Mouse (Mus musculus) right cerebral cortex, postnatal 36 days (tissue): ENCODE results near the gene Plekho1.
A peak's percentile ranks its signal among the peaks of the same experiment; 100 is the strongest.
"Not testable (repeated sequence)": the region's sequence is repeated elsewhere in the genome, so short reads cannot be mapped to it uniquely, and the experiment has no call there.

Experiments
- DNase-seq, 2 experiments: peaks; one replicate each; pipeline ENCODE4 v3.0.0; 2022; ENCODE audit warnings: low spot score in 2 of 2, mixed read lengths in 1 of 2

Plekho1 gene

DNA sequence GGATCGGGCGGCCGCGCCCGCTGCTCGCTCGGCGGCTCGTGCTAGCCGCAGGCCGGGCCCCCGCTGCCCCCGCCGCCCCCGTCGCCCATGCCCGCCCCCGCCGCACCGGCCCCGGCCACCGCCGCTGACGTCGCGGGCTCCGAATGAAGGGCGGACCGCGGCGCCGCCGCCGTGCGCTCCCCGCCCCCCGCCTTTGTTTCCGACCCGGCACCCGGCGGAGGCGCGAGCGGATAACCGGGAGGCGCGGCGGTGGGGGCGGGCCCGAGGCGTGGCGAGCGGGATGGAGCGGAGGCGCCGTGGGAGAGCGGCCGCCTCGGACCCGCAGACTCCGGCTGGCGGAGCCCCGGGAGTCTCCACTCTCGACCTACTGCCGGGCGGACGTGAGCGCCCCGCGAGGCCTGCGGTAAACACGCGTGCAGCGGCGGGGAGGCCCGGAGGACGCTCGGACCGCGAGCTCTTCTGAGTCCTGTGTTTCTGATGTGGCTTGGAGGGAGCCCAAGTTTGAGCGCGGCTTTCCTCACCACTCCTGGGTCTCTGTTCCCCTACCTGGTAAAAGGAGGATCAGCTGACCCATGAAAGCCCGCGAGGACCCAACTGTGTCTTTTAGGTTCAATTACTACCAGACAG is at the start of gene Plekho1:
Plekho1 (minus strand) TSS at position 200 of the 627 bp plus-strand sequence.
- peak in 1 of 2 experiments; percentile 58 for DNase-seq

DNA sequence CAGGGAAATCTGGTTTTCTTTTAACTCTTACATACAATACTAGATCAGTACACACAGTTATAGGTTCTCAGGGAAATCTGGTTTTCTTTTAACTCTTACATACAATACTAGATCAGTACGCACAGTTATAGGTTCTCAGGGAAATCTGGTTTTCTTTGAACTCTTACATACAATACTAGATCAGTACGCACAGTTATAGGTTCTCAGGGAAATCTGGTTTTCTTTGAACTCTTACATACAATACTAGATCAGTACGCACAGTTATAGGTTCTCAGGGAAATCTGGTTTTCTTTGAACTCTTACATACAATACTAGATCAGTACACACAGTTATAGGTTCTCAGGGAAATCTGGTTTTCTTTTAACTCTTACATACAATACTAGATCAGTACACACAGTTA is 48.8 kb upstream of the Plekho1 start:
- DNase-seq, result not testable (repeated sequence)

DNA sequence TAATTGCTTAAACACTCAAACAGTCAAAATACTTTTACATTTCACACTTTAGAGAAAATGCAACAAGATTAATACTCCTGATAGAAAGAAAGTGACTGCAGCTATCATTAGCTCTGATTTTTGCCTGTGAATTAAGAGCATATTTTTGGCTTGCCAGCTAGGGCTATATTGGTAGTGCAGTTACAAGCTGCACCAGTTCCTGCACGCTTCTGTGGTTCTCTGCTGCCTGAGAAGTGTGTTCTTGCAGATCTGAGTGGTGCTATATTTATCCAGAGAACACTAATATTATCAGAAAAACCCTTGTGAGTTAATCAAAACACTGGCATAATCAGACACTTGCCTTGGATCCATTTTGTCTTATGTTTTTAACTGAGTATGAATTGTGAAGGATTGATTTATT is 47.3 kb upstream of the Plekho1 start:
- DNase-seq, result no peak

DNA sequence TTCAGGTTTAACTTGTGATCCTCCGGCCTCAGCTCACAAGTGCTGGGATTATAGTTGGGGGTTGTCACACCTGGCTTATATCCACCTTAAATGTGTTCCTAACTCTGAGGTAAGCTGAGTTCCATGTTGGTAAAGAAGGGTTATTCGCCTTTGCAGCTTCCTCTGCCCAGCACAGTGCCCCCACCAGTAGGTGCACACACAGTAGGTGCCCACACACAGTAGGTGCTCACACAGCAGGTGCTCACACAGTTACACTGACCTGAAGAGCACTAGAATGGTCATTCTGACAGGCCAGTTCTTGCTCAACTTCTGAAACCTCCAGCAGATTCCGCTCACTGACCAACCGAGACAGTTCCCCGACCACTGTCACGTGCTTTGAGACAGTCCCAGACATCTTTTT is 45.3 kb upstream of the Plekho1 start:
- DNase-seq, result no peak

DNA sequence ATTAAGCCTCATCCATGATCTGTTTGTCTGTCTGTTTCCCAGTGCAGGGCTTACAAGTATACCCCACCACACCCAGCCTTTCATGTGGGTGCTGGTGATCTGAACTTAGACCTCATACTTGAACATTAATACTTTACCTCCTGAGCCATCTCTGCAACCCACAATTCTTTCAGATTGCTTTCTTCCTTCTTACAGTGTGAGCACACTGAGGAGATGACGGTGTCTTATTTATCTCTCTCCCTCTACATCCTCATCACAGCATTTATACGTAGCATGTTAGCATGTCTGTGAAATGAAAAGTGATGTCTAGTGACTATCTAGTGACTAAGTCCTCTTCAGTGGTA is 44.8 kb upstream of the Plekho1 start:
- DNase-seq, result no peak

DNA sequence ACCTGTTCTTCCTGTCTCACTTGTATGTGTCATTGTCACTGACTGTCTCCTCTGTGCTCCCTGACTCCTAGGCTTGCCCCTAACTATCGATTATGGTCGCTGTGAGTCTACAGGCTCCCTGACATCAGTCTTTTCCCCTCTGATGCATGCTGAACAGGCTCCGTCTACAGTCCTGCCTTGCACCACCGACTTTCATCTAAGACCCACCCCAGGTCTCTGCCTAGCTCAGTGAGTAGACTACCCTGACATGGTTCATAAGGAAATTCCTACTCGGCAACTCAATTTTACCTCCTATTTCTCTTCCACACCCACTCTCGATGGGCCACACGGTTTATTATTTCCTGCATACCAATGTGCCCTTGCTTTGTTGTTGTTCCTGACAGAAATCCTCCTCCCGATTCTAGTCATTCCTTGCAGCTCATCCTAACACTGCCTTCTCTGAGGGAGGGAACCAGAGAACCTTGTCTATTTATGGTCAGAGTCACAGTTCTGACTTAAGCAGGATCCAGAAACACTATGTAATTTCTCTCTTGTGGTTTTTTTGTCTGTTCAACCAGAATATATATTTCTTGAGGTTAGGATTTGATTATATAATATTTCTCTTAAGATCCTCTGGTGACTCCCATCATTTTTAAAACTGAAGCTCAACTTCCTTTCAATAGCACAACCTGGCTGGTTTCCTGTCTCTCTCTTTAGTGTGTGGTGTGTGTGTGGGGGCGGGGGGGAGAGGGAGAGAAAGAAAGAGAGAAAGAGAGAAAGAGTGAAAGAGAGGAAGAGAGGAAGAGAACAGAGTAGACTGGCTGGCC is 44.3 kb upstream of the Plekho1 start:
- peak in 1 of 2 experiments; percentile 27 for DNase-seq

DNA sequence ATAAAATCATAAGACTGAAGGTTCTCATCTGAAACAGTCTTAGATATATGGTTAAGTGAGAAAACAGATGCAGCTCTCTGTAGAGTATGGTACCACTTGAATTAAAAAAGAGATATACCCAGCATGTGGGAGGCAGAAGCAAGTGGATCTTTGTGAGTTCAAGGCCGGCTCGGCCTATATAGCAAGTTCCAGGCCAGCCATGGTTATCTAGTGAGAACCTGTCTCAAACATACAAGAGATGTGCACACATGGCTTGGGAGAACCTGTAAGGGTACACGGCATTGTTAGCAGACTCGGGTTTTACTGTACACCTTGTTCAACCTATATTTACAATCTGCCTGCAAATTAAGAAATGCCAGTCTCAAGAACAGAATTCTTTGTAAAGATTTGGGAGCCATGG is 43.0 kb upstream of the Plekho1 start:
- no peak for DNase-seq

DNA sequence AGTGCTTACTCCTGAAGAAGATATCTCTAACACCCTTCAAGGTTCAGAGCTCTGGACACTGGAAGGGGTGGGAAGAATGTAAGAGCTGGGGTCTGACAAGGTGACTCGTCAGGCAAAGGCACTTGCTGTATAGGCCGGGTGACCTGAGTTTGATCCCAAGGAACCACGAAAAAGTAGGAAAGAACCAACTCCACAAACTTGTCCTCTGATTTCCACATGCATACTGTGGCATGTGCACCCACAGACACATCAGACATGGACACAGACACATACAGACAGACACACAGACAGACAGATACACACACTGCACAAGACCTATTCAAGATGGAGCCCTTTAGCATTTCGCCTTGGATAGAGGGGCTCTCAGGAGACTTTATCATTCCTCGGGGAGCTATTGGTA is 42.4 kb upstream of the Plekho1 start:
- no peak for DNase-seq

DNA sequence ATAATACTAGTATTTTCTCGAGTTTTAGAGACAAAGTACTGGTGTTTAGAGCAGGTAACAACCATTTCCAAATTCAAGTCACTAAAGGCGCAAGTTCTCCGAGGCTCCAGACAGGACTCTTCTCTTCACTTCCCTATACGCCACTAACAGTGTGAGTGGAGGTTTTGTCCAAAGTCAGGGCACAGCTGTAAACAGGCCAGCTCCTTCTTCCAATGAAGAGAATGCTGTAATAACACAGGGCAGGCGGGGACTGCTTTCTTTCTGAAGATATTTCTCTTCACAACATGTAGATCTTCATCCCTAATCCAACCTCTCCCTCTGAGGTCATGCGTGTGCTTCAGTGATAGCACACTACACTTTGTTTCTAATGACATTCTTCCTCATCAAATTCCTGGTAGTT is 41.0 kb upstream of the Plekho1 start:
- DNase-seq, result no peak

DNA sequence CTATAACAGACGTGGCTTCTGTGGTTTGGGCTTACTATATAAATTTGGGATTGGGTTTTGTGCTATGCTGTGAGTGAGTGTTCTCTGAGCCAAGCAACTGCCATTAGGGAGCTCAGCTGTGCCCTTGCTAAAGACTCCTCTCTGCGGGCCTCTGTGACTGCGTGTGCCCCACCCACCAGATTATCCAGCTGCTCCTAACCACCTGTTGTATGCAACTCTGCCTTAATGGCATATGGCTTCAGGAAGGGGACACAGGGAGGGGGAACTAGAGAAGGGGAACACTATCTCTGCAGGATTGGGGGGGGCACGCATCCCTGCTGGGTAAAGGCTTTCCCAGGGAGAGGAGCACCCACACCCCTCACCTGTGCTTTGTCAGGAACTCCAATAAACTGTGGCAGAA is 37.2 kb upstream of the Plekho1 start:
- no peak for DNase-seq

DNA sequence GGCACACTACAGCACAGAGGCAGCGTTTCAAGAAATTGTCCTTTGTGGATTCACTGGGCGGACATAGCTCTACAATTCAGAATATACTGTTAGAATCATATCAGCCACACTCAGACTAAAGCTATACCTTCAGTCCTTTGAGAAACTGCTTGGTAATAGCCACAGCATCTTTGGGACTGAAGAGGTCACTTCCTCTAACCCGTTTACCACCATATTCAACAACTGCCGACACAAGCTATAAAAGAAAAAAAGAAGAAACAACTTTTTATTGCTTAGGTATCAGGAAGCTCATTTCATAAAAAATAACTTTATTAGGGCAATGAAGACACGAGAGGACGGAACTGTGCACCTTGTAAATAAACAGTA is 36.8 kb upstream of the Plekho1 start:
- DNase-seq, result no peak

DNA sequence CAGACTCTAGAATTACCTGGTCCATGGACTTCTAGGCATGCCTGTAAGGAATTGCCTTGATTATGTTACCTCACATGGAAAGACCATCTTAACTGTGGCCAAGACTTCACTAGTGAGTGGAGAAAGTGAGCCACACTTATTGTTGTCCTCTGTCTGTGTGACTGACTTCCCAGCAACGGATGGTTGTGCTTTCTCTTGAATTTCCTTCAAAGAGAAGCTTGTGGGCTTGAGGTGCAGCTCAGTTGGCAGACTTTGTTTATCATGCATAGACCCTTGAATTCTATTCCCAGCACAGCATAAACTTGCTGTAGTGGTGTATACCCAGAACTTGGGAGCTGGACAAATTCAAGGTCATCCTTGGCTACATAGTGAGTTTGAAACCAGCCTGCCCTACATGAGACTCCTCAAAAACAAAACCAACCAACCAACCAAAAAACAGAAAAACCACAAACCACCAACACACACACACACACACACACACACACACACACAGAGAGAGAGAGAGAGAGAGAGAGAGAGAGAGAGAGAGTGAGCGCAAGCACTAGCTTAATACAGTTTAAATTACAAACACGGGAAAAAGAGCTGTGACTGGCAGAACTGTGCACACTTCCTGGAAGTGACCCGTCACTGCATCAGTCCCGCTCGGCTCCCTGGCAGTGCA is 36.3 kb upstream of the Plekho1 start:
- DNase-seq, result no peak

DNA sequence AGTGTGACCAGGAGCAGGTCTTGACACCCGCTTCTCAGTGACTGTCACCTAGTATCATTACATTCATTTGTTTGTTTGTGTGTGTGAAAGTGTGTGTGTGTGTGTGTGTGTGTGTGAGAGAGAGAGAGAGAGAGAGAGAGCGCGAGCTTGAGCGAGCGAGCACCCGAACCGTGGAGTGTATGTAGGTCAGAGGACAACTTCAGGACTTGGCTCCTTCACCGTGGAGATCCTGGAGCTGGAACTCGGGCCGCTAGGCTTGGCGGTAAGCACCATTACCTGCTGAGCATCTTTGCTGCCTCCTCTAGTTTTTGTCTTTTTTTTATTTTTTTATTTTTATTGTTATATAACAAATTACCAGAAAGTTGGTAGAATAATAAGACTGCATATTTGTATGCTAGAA is 34.0 kb upstream of the Plekho1 start:
- DNase-seq, result no peak

DNA sequence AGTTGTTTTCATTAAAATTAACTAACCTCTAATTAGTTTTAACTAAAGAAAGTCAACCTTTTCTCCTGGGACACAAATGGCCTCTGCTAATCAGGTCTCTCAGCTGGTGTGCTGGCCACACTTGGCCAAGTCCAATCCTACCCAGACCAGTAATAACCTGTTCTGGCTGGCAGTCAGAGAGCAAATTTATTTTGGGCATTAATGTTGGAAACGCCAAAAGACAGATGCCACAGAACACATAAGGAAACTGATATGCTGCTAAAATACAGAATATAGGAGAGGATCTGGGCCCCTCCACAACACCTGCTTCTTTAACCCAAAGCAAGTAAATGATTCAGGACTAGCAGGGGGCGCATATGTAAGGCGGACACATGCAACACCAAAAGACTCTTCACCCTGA is 33.5 kb upstream of the Plekho1 start:
- DNase-seq, result no peak

DNA sequence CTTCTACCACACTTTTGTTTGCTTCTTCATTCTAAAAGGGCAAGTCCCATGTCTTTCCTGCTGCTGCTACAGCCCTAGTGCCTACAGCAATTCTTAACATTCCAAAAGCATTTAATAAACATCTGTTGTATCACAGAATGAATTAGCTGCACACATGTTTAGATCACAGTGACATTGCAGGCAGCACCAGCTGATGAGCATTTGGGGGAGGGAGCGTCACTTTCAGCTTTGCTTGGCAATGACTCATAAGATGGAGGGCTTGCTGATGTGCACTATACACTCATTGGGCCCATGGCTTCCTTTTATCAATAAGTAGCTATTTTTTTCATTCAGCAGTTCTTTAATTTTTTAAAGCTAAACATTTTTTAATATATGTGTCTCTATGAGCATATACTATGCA is 32.1 kb upstream of the Plekho1 start:
- DNase-seq, result no peak

DNA sequence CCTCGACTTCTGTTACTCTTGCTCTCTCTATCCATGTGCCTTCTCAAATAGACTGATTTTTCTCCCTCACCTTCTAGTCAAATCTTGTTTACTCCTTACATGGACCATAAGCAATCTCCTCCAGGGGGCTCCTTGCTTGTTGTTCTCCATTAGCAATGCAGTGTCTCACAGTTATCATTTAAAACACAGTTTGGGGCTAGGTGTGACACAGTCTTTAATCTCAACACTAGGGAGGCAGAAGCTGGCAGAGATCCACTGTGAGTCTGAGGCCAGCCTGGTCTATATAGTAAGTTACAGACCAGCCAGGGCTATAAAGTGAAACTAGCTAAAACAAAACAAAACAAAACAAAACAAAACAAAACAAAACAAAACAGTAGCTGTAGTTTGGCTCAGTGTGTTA is 31.3 kb upstream of the Plekho1 start:
- no peak for DNase-seq

DNA sequence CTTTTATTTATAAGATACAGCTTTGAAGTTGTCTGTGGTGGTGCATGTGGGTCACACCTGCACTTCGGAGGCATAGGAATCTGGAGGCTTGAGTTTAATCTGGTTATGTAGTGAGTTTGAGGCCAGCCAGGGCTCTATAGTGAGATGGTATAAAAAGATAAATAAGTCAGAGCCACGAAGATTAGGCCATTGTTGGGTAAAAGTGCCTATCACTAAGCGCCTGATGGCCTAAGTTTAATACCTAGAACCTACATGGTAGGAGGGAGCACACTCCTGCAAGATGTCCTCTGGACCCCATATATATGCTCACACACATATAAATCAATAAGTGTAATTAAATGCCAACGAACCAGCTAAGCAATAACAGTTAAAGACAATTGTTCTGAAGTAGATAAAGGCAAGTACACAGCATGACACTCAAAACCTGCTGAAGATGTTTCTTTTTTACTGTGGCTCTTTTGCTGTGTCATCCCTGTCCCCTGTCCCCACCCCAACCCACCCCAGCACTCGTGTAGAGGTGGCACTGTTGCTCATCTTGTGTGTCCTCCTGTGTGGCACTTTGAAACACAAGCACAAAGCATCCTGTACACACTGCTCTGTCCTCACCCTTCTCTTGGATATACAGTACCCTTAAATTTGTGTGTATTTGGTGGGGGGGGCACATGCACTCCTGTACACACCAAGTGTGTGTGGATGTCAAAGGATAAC is 25.8 kb upstream of the Plekho1 start:
- DNase-seq, result no peak

DNA sequence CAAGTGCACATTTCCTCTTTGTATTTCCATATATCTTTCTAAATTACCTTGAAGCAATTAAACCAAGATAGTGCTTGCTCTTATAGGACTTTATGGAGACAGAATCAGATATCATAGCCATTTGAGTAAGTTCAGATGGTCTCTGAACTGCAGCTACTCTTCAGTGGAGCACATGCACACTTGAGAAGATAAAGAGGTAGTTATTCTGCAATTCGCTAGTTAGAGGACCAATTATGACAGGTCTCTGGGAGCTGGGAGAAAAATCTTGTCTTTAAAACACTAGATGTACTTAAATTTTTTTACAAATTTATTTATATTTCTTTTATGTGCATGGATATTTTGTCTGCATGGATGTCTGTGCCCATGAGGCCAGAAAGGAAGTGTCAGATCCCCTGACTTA is 24.9 kb upstream of the Plekho1 start:
- no peak for DNase-seq

DNA sequence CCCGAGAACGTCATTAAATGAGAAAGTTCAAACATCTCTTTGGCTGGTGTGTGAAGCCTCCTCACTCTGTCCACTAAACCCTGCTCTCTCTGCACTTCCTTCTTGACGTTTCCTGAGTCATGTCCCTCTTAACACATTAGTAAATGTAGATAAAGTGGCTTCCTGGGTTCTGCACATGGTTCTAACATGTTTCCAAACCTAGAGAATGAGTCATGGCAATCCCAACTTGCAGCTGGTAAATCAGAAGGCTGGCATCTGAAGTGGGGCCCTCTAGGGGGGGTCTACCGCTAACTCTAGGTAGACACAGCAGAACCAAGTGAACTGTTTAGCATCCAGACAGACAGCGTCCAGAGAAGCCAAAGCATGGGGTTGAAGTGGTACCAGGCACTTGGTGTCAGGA is 21.7 kb upstream of the Plekho1 start:
- DNase-seq, result no peak

DNA sequence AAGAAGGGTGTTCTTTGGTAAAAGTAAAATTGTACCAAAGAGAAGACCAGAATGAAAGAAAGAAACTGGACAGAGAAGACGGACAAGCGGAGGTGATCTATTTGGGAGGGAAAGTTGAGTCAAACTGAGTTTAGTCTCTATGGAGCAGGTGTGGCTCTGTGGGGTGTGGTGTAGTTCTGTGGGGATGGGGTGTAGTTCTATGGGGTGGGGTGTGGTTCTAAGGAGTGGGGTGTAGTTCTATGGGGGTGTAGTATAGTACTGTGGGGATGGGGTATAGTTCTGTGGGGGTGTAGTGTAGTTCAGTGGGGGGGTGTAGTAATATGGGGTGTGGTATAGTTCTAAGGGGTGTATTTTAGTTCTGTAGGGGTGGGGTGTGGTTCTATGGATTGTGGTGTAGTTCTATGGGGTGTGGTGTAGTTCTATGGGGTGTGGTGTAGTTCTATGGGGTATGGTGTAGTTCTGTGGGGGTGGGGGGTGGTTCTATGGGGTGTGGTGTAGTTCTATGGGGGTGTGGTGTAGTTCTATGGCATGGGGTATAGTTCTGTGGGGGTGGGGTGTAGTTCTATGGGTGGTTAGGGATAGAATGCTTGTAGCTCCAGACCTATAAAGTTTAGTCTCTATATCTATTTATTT is 20.6 kb upstream of the Plekho1 start:
- no peak for DNase-seq

DNA sequence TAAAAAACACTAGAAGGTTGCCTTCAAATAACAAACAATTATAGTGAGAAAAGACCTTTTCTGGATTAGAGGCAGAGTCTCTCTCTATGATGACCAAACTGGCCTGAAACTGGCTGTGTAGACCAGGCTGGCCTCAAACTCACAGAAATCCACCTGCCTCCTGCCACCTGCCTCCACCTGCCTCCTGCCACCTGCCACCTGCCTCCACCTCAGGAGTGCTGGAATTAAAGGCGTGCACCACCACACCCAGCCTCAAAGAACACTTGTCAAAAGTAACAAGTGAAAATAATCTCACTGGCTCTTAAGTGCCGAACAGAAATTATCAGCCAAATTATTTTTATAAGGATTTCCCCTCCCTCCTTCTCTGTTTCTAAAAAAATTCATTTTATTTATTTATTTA is 19.9 kb upstream of the Plekho1 start:
- no peak for DNase-seq

DNA sequence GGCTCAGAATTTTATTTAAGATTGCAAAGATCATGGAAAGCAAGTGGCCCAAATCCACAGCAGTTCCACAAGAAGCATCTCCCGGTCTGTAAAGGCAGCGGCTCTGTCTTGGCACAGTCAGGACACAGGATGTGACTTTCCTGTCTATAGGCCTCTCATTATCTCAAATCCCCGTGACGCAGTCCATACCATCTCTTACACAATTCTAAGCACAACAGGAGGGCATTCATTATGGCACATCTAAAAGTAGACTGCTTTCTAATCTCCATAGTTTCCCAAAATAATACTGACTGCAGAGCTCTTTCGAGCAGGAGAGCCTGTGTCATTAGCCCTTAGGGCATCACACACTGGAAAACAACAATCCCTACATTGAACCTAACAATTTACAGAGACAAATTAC is 17.0 kb upstream of the Plekho1 start:
- no peak for DNase-seq
